Mouse (Mus musculus) spleen, adult 2 months (tissue): ENCODE results near the gene Nfil3.

Source experiments
- CTCF ChIP-seq: fragments of 200-500 bp; IDR thresholded peaks from 2 replicates; pipeline ENCODE4 v1.5.1; 2011; ENCODE audit warnings: mild to moderate bottlenecking, inconsistent platforms; ENCODE audit not compliant: insufficient read depth, insufficient read length, insufficient replicate concordance; ENCODE audit errors: extremely low read depth
- POLR2A ChIP-seq: fragments of 200-500 bp; IDR thresholded peaks from 2 replicates; pipeline ENCODE4 v1.6.1; 2011; ENCODE audit warnings: low read depth, low read length, inconsistent platforms

- TF ChIP-seq CTCF = no peak
- no peak for TF ChIP-seq POLR2A
Observed at GRCm38 (mm10) chr13:52977221-52977609, 3.7 kb downstream of the Nfil3 start.
